8 mouse cellular contexts compared by ENCODE assay signal in genomic region chr2:167503253-167503895, GRCm38 (mm10). TPM values are rescaled to one million over a fixed set of nuclear protein-coding genes. Genes with fewer than 3 reads are reported as not detected.
DNase-seq lines count a peak whose midpoint lies in the region; ATAC-seq lines count a peak whose summit lies in the region.

No protein-coding gene starts in this region.

- peak; percentile 79 for ATAC-seq in embryonic facial prominence, embryonic 11.5 days (replicated peaks; ENCODE audit: insufficient number of reproducible peaks, low FRiP score, low TSS enrichment, low read depth)
- peak; percentile 31; the same call in 1 of the 2 replicates for ATAC-seq in monocyte, adult 5-6 weeks (replicated peaks; ENCODE audit: insufficient number of reproducible peaks, low FRiP score, low TSS enrichment, poor library complexity, severe bottlenecking)

- no peaks in the 10 kb centered on the region for H3K27me3 ChIP-seq in embryonic facial prominence, embryonic 11.5 days (ENCODE audit: control insufficient read depth, insufficient read depth, low read length)

- H3K9me3 ChIP-seq in embryonic facial prominence, embryonic 11.5 days (replicated peaks; ENCODE audit: control insufficient read depth, low read length): no peaks in the 10 kb centered on the region

- H3K4me1 ChIP-seq in embryonic facial prominence, embryonic 11.5 days (ENCODE audit: control insufficient read depth, insufficient read depth, low read length): no peaks in the 10 kb centered on the region; the same call in 1 of the 2 replicates

- no peaks in the 10 kb centered on the region; the same call in 1 of the 2 replicates for H3K36me3 ChIP-seq in embryonic facial prominence, embryonic 11.5 days (replicated peaks; ENCODE audit: control insufficient read depth, insufficient read depth, low read depth, low read length)

- H3K4me3 ChIP-seq in embryonic facial prominence, embryonic 11.5 days (ENCODE audit: low read depth, low read length): peak overlapping the region; percentile 76

- H3K4me2 ChIP-seq in embryonic facial prominence, embryonic 11.5 days (ENCODE audit: low read depth, low read length): peak overlapping the region; percentile 82

- H3K27ac ChIP-seq in embryonic facial prominence, embryonic 11.5 days (replicated peaks; ENCODE audit: low read depth, low read length): peak overlapping the region; percentile 63

- WGBS in embryonic facial prominence, embryonic 11.5 days: under 1% methylated on average over 85 of the region's 85 CpGs

- peak; percentile 76 to 85 for DNase-seq in urinary bladder, adult 18-20 months (ENCODE audit: low spot score in 2 of 2)
- no peak for DNase-seq in urinary bladder, postnatal 10 days (ENCODE audit: low spot score)
- DNase-seq in embryonic facial prominence, embryonic 11.5 days (ENCODE audit: low spot score): peak; percentile 92
- DNase-seq in heart, adult 18-20 months: peak; percentile 89 to 93
- DNase-seq in kidney, adult 18-20 months: peak; percentile 89
- peak; percentile 88 for DNase-seq in liver
- DNase-seq in spleen, postnatal 36 days (ENCODE audit: low spot score in 2 of 2): peak; percentile 84 to 87

- H3K9ac ChIP-seq in embryonic facial prominence, embryonic 11.5 days (replicated peaks; ENCODE audit: low read length): peak overlapping the region; percentile 93

RNA-seq across cellular contexts. Expression of gene Spata2, which starts 10.7 kb away (rescaled TPM):
- polyA plus RNA-seq in embryonic facial prominence, embryonic 11.5 days (2014; fragmentation: Nextera tagmentation; extraction: Ambion mirVana): 12.1 and 13.1 TPM in 2 replicates
- 10 to 100 TPM; 13.1 to 16.4 TPM for total RNA-seq in heart, adult 18-20 months (2021)
- total RNA-seq in monocyte, adult 5-6 weeks (2017): 7.3 to 13.8 TPM (median 9.6 TPM) in 3 replicates

RNA-seq across cellular contexts. Expression of gene Rnf114, which starts 10.9 kb away (rescaled TPM):
- 113 and 119 TPM in 2 replicates for polyA plus RNA-seq in embryonic facial prominence, embryonic 11.5 days (2014; fragmentation: Nextera tagmentation; extraction: Ambion mirVana)
- 10 to 100 TPM; 72.0 to 72.3 TPM for total RNA-seq in heart, adult 18-20 months (2021)
- 62.6 to 74.1 TPM (median 67.8 TPM) in 3 replicates for total RNA-seq in monocyte, adult 5-6 weeks (2017)

RNA-seq across cellular contexts. Expression of gene Snai1, which starts 34.6 kb away (rescaled TPM):
- 66.8 and 76.2 TPM in 2 replicates for polyA plus RNA-seq in embryonic facial prominence, embryonic 11.5 days (2014; fragmentation: Nextera tagmentation; extraction: Ambion mirVana)
- 1 to 10 TPM; 1.2 to 2.1 TPM for total RNA-seq in heart, adult 18-20 months (2021)
- not detected in 3 replicates for total RNA-seq in monocyte, adult 5-6 weeks (2017)
